Comparison of ENCODE assay signal across 8 mouse cellular contexts in the genomic region with DNA sequence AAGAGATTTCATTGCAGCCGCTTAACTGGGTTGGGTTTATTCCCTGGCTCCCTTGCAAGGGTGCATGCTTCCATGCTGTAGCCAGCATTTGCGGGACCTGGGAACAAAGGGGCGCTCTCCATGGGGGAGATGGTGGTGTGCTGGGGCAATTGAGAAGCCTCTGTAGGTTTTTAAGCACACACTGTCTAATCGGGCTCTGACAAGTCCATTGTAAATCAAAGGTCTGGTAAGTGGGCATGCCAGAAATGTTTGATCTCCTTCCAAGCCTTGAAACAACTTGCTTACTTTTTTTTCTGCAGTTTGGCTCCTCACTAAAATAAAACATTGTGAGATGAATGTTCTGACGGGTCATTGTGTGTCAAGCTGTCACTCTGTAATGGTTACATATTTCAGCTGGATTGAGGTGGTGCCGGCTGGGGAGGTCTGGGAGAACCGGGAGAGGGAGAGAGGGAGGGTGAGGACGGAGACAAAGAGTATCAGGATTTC.
A peak's percentile ranks its signal among the peaks of the same experiment; 100 is the strongest.
DNase-seq lines count a peak whose midpoint lies in the region; ATAC-seq and TF ChIP-seq lines count a peak whose summit lies in the region.

No protein-coding gene starts in this region.

- peak overlapping the region; percentile 21; the same call in 1 of the 2 replicates for H3K4me2 ChIP-seq in forebrain, embryonic 11.5 days (ENCODE audit: low read depth, low read length, severe bottlenecking)
- no peak overlapping the region for H3K4me2 ChIP-seq in intestine, embryonic 16.5 days (ENCODE audit: low read depth, low read length)

- TF ChIP-seq CTCF in left cerebral cortex, adult 2 months (IDR thresholded peaks at IDR 0.05) = no peak

- no peaks in the 10 kb centered on the region for H3K27me3 ChIP-seq in forebrain, embryonic 11.5 days (ENCODE audit: control insufficient read depth, insufficient read depth, low read length)
- no peaks in the 10 kb centered on the region for H3K27me3 ChIP-seq in intestine, embryonic 16.5 days (replicated peaks; ENCODE audit: control insufficient read depth, insufficient read depth, low read length)

- peaks cover 11% of the 10 kb centered on the region for H3K4me1 ChIP-seq in forebrain, embryonic 11.5 days (replicated peaks; ENCODE audit: control insufficient read depth, insufficient read depth, low read length)
- H3K4me1 ChIP-seq in intestine, embryonic 16.5 days (ENCODE audit: control insufficient read depth, insufficient read depth, low read length) = peaks cover 8% of the 10 kb centered on the region; the same call in 1 of the 2 replicates

- H3K27ac ChIP-seq in forebrain, embryonic 11.5 days (ENCODE audit: low read depth, low read length) = 0 out of 2 replicates have a peak overlapping the region, but pooled peaks have one; percentile 25
- no peak overlapping the region for H3K27ac ChIP-seq in intestine, embryonic 16.5 days (ENCODE audit: low read length)
- no peak overlapping the region for H3K27ac ChIP-seq in left cerebral cortex, adult 2 months

- 6% methylated on average over 8 of the region's 8 CpGs for WGBS in forebrain, embryonic 11.5 days
- 8% methylated on average over 8 of the region's 8 CpGs for WGBS in intestine, embryonic 16.5 days

- peak overlapping the region; percentile 23; the same call in 1 of the 2 replicates for H3K9ac ChIP-seq in forebrain, embryonic 11.5 days (ENCODE audit: low read length)
- no peak overlapping the region for H3K9ac ChIP-seq in intestine, embryonic 16.5 days (ENCODE audit: low read depth, low read length)

- no peaks in the 10 kb centered on the region for H3K9me3 ChIP-seq in forebrain, embryonic 11.5 days (ENCODE audit: control insufficient read depth, low read length)
- no peaks in the 10 kb centered on the region for H3K9me3 ChIP-seq in intestine, embryonic 16.5 days (ENCODE audit: control insufficient read depth, low read length)

- H3K36me3 ChIP-seq in forebrain, embryonic 11.5 days (ENCODE audit: control insufficient read depth, insufficient read depth, low read length) = no peaks in the 10 kb centered on the region
- H3K36me3 ChIP-seq in intestine, embryonic 16.5 days (ENCODE audit: control insufficient read depth, insufficient read depth, low read length) = no peaks in the 10 kb centered on the region

- DNase-seq in layer of hippocampus, postnatal 10 days (ENCODE audit: low spot score in 2 of 2) = peak; percentile 14 to 25
- no peak for DNase-seq in layer of hippocampus, adult 8-10 months (ENCODE audit: low spot score in 2 of 2)
- no peak for DNase-seq in forebrain, embryonic 11.5 days (ENCODE audit: low spot score)
- DNase-seq in mesoderm, embryonic 11.5 days (ENCODE audit: low read depth, low spot score) = peak; percentile 63
- DNase-seq in left cerebral cortex, adult 2 months (ENCODE audit: extremely low spot score in 1 of 2, low spot score in 2 of 2) = no peak
- DNase-seq in left cerebral cortex, postnatal 36 days (ENCODE audit: low spot score in 2 of 2) = no peak

- intact Hi-C loops in left cerebral cortex, adult 2 months (cut with DNase I) = no loop called here
- intact Hi-C loops in left cerebral cortex, postnatal 36 days (cut with DNase I) = no loop called here

- peak; percentile 57; the same call in 1 of the 2 replicates for ATAC-seq in forebrain, embryonic 11.5 days (replicated peaks; ENCODE audit: low FRiP score)
- peak; percentile 62 for ATAC-seq in intestine, embryonic 16.5 days
- ATAC-seq in erythroid progenitor cell, adult 5-6 weeks (replicated peaks; ENCODE audit: low FRiP score, poor library complexity, severe bottlenecking) = no peak

- no peak overlapping the region for H3K4me3 ChIP-seq in forebrain, embryonic 11.5 days (ENCODE audit: low read depth, low read length)
- H3K4me3 ChIP-seq in intestine, embryonic 16.5 days (ENCODE audit: low read length) = no peak overlapping the region
- H3K4me3 ChIP-seq in left cerebral cortex, adult 2 months = no peak overlapping the region

Comparison
In these comparisons a context has a peak if more than half of its experiments do, and no peak if none do; other contexts are left out.
1. DNase-seq: peak in layer of hippocampus, postnatal 10 days (2 of 2) and mesoderm, embryonic 11.5 days (single experiment); none in layer of hippocampus, adult 8-10 months (0 of 2), forebrain, embryonic 11.5 days (single experiment), left cerebral cortex, adult 2 months (0 of 2) and left cerebral cortex, postnatal 36 days (0 of 2).